Mouse (Mus musculus): Measurements from ENCODE around the gene Zdhhc21.

The Zdhhc21 gene

DNA sequence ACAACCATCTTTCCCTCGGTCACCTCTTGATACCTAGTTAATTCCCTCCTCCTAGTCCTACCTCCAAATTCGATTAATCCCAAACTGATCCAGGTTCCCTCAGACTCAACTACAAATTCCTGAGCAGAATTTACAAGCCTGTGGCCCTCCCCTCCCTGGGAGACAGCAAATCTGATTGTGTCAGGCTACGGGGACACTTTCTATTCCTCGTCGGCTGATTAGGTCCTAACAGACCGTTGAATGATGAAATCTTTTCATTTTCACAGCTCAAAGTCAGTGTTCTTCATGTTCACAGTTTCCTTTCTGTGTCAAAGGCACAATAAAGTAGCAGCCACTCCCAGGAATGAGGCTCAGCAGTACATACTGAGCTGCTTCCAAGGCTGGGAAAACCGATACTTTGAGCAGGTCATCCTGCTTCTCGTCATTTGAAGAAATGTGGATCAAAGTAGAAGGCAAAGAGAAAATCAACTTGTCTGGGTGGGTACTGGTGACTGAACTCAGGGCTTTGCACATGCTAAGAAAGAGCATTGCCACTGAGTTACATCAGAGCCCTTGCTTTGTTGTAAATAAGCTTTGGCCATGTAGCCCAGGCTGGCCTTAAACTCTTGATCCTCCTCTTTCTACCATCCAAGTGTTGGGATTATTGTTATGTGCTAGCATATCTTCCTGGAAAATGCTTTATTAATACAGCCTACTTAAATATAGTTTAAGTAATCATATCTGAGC, 5.4 kb upstream of the Zdhhc21 start:
- DNase-seq (ENCODE audit: low spot score in 2 of 2): no peak

DNA sequence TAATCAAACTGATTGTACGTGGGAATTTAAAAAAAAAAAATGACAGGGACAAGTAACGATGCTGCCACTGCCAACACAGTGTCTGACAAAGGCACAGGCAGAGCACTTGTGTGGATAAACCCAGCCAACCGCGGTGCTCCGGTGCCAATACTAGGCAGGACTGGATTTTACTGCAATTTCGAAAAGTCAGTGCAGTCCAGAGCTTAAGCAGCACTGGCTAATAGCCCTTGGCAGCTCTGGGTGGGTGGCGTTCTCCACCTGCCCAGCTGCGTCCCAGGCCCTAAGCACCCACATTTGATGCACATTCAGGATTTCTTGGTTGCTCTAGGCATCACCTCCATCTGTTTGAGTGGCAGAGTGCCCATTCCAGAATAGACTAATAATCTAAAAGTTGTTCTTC, 3.6 kb upstream of the Zdhhc21 start:
- no peak for DNase-seq (ENCODE audit: low spot score in 2 of 2)

DNA sequence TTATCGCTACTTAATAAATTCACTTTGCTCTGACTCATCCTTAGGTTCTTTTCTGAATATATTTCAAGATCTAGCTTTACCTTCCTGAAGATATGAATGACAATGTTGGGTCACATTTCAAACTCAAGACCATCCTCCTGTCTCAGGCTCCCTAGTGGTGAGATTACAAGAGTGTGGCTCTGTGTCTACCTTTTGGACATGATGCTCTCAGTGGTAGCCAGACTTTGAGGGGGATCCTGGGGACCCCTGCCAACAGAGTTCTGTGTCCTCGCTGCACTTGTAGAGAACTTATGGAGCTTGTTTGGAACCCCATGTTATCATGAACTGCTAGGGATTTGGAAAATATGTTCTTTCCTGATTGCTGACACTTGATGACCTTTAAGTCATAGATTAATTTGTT, 1.7 kb upstream of the Zdhhc21 start:
- DNase-seq (ENCODE audit: low spot score in 2 of 2): no peak

DNA sequence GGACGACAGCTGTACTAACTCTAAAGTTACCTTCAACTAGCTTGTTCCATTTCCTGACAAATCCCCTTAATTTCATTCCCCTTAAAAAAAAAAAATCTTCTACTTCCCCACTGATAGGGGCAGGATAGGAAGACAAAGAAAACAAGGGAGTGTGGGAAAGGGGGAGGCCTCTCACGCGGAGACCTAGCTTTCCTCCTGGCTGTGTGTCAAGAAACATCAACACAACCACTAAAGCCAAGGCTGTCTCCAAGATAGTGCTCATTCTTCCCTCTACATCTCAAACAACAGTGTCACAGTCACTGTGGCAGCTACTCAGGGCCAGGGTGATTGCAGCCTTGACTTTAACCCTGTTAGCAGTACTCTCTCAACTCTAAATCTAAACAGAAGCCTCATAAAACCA, 808 bp upstream of the Zdhhc21 start:
- no peak for DNase-seq (ENCODE audit: low spot score in 2 of 2)

DNA sequence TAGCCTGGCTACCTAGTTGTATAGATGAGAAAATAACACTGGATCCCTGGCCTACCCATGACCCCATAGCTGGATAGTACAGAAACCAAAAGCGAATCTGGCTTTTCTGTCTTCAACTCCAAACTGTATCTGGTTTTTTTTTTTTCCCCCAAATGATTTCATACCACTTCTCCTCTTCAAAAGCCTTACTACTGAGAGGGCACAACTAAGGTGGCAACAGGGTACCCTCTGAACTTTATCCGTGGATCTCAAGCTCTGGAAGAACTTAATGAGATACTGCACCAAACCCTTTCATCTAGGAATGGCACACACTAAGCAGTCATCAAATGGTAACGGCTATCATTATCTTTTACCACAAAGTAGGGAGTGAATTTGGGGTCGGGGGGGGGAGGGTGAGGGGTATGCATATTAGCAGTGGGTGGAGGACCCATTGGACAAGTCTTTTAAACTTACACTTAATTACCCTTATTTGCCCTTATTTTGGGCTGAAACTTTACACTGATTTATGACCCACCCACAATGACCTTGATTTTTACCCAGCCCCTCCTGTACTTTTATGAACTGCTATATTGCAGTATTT, 1.2 kb downstream of the Zdhhc21 start:
- DNase-seq (ENCODE audit: low spot score in 2 of 2): no peak

DNA sequence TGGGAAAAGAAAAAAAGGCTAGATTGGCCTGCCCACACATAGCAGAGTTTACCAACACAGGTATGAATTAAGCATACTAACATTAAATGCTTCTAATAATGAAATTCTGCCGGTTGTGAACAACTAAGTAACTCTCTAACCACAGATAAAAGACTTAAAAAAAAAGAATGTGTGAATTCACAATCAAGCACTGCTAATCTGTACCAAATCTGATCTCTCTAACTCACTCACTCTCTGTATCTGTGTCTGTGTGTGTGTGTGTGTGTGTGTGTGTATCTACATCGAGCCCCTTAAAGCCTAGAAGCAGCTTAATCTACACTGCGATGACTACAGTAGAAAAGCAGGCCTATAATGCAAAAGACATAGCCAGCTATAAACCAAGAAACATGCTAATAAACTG, 2.8 kb downstream of the Zdhhc21 start:
- DNase-seq (ENCODE audit: low spot score in 2 of 2): no peak

DNA sequence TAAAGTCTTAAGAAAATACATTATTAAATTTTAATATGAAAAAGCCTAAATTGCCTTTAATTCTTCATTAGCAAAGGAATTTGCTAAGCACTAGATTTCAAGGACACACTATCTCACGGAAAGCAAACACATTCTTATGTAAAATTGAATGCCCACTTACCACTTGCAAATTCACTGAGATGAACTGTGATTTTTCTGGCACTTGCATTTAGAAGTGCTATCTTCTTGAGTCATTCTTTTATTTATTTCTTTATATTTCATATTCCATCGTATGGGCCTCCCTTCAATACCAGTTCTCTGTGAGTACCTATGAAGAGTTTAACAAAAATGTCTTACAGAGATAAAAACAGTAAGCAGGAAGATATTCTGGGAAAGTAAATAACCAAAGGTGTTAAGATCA, 5.9 kb downstream of the Zdhhc21 start:
- DNase-seq (ENCODE audit: low spot score in 2 of 2): no peak

DNA sequence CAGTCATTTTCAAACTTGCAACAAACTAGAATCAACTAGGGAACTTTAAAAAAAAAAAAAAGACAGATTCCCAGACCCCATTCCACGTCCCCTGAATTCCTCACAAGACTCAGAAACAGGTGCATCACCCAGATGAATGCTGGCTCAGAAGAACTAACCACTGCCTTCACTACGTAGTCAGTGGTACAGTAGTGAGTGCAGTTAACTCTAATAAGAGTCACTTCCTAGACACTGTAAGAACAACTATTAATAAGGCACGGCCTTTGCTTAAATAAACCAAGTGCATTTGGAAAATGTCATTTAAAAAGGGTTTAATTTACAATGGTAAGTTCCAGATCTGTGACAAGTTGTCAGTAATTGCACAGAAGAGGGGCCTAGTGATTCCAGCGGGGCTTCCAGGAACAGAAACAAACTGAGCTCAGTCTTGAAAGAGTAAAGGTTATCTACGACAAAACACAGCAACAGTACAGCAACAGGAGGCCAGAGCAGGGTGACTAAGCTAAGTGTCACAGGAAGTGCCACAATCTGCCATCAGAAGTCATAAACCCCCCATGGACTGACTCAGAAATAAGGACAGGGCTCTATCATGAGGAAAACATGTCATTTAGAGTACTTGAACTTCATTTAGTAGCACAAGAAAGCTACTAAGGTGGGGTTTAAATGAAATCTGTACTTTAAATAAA, 11.1 kb downstream of the Zdhhc21 start:
- DNase-seq (ENCODE audit: low spot score in 2 of 2): no peak

DNA sequence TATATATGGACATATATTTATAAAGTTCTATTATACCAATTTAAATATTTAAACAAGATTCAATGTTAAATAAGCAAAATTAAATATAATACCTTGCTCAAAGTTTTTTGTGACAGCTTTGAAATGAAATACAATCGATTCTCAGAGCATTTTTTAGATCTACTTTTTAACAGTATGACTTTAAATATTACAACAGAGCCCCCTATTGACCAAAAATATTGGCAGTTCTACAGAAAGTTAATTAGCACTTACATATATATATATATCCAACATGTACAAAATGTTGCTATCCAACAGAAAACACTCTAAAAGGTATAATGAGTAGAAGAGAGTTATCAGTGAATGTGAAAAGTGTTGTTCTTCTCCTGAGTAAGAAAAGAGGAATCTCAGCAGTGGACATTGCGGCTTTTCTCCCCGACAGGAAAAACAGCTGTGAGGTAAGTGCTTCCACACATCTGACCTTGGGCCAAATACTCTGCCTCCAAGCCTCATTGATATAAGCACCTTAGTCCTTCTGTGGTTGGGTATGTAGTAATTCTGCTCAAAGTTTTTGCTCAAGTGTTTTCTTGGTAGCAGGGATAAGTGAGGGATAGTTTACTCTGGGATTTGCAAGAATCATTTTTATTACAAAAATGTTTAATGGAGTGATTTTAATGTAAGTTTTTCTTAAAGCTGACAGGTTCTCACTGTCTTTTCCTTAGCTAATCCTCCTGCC, 22.1 kb downstream of the Zdhhc21 start:
- no peak for DNase-seq (ENCODE audit: low spot score in 2 of 2)

DNA sequence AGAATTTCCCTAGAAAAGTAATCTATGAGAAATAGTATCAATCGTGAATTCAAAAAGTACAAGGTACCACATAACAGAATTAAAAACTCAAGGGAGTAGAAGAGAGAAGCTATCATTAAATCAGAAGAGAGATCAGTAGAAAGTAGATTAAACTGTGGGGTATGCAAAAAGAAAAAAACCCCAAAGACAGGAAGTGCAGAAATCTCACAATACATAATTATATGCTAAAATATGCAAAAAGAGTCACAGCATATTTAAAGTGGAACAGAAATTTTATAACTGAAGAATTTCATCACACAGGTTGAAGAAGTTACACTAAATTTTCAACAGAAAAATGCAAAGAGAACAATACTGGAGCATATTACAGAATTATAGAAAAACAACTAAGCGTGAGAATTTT, 28.6 kb downstream of the Zdhhc21 start:
- no peak for DNase-seq (ENCODE audit: low spot score in 2 of 2)

DNA sequence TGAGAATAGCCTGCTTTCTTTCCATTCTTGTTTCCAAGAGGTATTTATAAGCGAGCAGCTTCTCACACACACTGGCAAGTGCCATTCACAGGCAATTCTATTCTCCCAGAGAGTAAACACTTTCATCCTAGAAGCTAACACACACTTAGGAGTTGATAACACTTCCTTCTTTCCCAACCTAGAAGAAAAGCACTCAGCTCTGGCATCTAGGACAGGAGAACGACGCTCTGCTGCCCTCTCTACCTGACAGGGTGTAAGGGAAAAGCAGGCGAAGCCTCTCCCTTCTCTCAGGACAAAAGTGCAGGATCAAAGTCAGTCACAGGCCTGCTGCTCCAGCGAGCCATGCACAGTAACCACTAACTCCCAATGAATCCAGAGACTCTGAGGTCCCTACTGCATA, 30.3 kb downstream of the Zdhhc21 start:
- DNase-seq (ENCODE audit: low spot score in 2 of 2): no peak

DNA sequence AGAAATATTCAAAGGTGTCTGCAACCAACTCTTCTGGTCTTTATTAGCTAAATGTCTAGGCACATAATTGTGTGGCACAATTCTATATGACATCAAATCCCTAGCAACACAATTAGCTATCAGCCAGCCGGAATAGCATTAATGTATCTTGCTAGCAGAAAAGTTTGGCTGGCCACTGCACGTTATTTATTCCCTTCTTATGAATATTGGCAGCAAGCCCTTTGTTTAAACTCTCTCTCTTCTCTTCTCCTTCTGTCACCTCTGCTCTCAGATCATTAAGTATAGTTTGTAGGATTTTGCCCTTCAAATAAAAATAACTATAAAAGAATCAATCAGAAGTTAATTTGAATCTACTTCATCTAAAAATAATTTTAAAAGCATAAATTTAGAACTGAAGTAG, 32.8 kb downstream of the Zdhhc21 start:
- no peak for DNase-seq (ENCODE audit: low spot score in 2 of 2)

DNA sequence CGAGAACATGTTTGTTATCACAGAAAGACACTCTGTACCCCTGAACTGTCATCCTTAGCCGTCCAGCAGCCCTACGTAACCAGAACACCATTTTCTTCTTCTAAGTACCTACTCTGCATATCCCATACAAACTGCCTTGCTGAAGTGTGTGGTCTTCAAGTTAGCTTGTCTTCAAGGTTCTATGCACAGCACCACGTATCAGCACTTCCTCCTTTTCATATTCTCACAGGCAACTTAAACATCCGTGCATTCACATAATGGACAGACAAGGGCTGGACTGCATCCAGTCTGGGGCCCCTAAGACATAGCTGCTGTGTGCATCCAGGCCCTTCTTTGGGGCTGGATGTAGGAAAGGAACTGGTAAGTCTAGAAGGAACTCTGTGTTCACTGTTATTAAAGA, 41.9 kb downstream of the Zdhhc21 start:
- DNase-seq (ENCODE audit: low spot score in 2 of 2): no peak

DNA sequence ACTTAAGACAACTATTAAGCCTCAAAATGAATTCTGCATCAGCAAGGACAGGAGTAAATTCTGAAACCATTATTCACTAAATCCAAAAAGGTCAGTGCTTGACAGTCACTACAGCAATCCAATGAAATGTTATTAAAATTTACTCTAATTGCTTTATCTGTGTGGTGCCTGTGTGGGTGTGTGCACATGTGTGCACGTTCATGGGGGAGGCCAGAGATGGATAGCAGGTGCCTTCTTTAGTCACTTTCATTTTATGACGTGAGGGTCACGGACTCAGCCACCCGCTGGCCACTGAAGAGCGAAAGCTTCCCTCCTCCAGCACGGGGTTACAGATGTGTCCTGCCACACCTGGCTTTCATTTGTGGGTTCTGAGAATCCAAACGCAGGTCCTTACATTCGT, 43.4 kb downstream of the Zdhhc21 start:
- DNase-seq (ENCODE audit: low spot score in 2 of 2): no peak

DNA sequence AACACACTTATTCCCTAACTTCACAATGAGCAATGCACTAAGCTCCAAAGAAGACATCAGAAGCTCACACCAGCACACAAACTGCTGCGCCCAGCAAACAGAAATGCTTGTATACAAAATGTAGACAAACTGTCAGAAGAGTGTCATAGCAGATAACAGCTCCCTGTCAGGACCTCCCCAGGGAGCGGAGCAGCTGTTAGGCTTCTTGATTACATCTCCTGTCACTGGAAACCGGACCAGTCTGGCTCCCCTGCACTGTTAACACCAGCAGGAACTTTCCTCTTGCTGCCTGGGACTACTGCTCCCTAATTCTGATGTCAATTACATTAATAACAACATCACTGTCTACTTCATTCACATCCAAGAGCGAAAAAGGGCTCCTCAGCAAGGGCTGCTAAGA, 44.5 kb downstream of the Zdhhc21 start:
- no peak for DNase-seq (ENCODE audit: low spot score in 2 of 2)

DNA sequence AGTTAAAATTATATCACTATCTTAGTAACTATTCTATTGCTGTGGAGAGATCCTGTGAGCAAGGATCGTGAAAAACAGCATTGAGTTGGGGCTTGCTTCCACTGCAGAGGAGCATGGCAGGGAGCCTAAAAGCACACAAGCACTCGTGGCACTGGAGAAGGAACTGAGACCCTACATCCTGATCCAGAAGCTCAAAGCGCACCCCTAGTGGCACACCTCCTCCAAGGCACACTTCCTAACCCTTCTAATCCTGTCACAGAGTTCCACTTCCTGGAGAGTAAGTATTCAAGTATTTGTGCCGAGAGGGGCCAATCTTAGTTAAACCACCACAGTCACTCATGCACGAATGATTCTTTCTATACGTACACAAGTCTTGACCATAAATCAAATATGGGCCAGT, 46.4 kb downstream of the Zdhhc21 start:
- DNase-seq (ENCODE audit: low spot score in 2 of 2): no peak

DNA sequence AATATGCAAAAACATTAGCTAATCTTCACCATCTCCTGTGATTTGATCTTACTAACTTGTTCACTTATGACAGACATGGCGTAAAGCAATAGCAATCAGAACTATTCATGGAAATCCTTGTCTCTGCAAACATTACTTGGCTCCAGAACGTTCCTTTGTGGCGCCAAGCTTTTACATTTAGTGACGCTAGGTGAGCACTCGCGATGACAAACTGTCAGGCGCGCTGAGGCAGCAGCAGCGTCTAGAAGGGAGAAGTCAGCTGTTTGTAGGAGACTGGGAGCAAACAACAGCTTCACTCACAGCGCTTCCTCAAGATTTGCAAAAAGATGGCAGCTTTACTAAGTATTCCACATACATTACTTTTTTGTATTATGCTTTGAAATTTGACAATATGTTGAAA, 51.9 kb downstream of the Zdhhc21 start:
- no peak for DNase-seq (ENCODE audit: low spot score in 2 of 2)

DNA sequence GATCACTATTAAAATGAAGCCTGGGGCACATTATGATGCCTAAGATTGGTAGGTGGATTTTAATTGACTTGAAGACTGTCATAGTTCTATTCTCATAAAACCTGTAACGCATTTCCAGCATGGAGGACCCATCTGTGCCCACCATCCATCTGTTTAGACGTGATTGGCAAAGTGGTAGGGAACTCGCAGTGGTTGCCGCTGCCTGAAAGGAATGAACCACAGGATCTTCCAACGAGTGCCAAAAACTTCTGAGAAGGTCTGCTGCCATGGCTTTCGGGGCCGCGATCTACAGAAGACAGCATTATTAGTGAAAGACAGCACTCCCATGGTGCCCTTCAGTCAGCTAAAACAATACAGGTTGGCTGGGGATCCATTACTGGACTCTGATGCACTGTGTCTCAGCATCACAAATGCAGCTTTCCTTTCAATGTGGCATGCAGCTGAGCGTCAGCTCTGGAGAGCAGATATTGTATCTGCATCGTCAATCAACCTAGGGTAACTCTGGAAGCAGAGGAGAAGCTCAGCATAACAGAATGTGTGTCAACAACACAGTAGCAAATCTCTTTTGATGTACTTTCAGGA, 53.5 kb downstream of the Zdhhc21 start:
- no peak for DNase-seq (ENCODE audit: low spot score in 2 of 2)

DNA sequence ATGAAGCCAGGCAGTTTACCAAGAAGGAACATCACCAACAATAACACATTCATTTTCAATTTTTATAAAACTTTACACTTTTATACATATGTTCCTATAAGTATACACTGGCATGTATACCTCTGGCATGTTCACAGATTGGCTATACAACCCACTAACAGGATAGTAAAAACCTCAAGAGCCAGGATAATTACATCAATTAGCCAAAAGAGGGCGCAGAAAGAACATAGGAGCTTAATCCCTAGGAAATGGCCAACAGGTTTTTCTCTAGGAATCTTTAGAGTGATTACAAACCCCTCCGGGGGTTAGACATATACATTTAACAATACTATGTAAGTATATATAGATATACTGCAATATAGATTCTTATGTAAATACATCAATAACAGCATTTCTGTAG, 55.7 kb downstream of the Zdhhc21 start:
- DNase-seq (ENCODE audit: low spot score in 2 of 2): no peak

DNA sequence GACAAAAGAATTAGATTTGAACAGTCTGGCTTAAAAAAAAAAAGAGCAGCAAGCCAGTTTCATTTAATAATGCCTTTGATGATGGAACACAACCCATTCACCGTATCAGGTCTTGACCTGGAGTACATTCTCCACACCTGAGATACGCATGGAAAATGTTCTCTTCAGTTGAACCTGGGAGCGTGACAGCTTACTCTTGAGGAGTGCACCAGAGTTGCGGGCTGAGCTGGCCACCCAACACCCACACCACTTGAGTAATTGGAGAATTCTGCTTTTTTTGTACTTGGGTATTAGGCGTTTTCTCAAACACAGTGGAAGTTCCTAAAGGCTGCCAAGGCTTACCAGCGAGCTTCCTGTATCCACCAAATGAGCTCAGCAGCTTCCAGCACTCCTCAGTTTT, 66.2 kb downstream of the Zdhhc21 start:
- DNase-seq (ENCODE audit: low spot score in 2 of 2): no peak

DNA sequence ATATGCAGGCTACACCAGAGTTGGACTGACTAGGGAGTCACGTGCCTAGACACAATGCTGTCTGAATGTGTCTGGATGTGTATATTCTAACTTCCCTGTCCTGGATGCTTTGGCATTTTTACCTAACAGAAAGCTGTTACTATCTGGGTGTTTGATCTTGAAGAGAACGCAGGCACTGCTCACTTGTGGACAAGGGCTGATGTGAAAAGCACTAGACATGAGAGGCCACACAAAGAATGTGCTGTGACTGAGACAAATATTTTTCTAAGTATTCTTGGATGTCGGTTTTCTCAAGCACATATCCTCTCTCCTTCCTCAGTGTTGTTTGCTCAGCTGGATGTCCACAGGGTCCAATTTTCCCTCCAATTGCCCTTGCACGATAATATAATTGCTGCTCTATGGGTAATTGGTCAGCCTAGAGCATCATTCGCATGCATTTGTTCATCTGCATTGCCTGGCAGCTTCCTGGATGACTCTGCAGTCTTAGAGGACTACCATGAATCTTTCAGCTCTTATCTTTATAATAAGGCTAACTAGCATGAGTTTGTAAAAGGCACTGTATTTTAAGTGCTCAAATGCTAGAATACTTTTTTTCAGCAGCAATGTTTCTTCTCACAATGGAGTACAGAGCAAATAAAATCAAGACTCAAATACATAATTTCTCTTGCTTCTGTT, 66.7 kb downstream of the Zdhhc21 start:
- DNase-seq (ENCODE audit: low spot score in 2 of 2): no peak

Measured in urinary bladder, postnatal 4 days (tissue).